Mouse (Mus musculus) ES-Bruce4 (cell line): Measurements from ENCODE around the gene Slc4a8.

ENCODE experiments used
- CTCF ChIP-seq: IDR thresholded peaks from one replicate; pipeline ENCODE4 v1.8.1; 2011; ENCODE audit warnings: low read depth, low read length
- EP300 ChIP-seq: IDR thresholded peaks from 2 replicates; pipeline ENCODE4 v1.6.1; 2011; ENCODE audit warnings: low read depth, low read length; ENCODE audit not compliant: insufficient read depth

- TF ChIP-seq CTCF (no peak), EP300 (no peak)
Measured at GRCm38 (mm10) chr15:100836729-100837128, 75.2 kb downstream of the Slc4a8 start.
